Mouse (Mus musculus) kidney, postnatal 36 days (tissue): ENCODE measurements at regions not wholly inside any gene's neighbourhood (a gene's known extent, or its start where the extent isn't known, plus 50 kb on each side); places are given as distances from the start of the nearest gene placed in this dataset.
"Not testable (repeated sequence)": the region's sequence is repeated elsewhere in the genome, so short reads cannot be mapped to it uniquely, and the experiment has no call there.

Experiments used
- DNase-seq, 2 experiments: peaks; one replicate each; pipeline ENCODE4 v3.0.0; 2021 to 2022; ENCODE audit warnings: mixed read lengths in 2 of 2

DNA sequence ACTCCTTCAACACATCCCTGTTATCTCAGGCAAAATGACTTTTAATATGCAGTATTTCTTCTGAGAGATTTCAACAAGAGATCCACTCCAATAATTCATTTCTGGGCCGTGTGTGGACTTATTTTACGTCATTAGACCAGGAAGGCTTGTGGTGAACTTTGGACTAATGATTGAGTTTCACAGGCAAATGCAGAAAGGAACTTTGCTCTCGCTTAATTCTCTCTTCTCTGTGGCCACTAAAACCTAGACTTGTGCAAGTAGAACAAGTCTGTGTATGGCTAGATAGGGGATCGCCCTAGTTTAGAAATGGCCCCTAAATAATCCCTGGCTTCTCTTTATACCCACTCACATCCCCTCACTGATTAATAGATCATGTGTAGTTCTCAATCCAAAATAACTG, 50.6 kb upstream of the Ppp1r12a start:
- DNase-seq = no peak

DNA sequence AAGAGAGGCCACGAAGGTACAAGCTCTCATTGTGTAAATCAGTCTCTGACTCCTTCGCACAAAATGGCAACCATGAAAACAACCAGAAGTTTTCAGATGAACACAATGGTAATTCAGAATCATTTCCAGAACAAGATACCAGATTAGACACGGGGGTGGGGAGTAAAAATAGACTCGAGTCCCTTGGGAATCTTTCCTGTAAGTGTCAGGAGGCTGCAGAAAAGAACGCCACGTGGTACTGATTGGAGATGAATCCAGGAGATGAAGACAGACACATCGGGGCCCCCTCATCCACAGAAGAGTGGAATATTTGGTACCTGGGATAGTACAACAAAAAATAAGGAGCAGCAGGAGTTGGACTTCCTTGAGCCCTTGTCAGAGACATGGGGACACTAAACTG, 51.1 kb upstream of the Ppp1r12a start:
- no peak for DNase-seq

DNA sequence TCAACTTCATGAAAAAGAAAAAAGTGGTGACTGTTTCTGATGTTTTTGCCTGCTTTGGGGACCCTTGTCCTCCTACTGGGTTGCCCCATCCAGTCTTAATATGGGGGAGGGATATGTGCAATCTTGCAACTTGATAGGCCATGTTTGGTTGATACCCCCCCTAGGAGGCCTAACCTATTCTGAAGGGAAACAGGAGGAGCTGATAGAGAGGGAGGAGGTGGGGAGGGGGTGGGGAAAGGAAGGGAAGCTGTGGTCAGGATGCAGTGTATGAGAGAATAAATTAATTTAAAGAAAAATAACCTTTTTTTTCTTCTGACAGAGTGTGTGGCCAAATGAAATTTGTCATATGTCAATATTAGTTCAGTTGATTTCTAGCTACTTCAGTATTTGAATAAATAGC, 51.8 kb upstream of the Ppp1r12a start:
- DNase-seq = no peak

DNA sequence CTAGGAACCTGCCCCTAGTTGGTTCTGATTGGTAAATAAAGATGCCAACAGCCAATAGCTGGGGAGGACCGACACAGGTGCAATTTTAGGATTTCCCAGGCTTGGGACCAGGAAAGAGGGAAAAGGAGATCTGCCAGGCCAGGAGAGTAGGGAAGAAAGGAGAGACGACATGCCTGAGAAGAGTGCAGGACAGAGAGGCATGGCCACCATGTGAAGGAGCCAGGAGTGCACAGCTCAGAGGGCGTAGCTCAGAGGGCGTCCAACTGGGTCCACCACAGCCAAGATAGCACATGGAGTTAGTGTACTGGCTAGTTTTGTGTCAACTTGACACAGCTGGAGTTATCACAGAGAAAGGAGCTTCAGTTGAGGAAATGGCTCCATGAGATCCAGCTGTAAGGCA, 53.5 kb upstream of the Ppp1r12a start:
- not testable (repeated sequence) for DNase-seq

DNA sequence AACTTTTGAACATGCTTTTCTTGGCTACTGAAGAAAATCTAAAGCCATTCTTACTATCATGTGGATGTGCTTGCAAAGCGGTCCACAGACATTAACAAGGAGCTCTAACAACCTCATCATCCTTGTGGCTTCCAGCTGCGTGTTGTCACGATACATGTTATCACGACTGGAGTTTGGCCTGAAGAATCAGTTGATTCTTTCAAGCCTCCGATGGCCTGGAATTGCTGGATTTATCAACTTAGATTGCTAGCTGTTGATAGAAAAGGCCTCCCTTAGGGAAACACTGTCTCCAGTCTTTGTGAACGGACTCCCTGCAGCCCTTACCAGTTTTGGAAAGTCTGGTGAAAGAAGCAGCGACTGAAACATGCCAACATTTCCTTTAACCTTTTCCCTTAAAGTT, 60.5 kb upstream of the Ppp1r12a start:
- DNase-seq = no peak

DNA sequence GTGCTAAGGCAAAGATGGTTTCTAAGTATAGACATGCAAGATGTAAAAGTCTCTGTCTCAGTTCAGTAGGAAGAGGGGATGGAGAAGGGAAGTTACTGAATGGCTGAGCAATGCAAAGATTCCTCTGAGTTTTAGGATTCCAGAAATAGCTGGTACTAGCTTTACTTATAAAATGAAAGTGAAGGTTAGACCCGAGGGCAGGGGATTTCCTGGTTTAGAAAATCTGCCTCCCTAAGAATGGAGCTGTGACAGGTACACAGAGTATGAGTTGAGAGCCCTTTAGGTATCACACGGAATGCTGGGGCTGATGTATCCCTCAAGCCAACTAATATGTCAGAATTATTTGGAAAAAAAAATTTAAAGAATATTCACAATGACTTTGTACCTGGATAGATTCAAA, 69.0 kb upstream of the Ppp1r12a start:
- no peak for DNase-seq

DNA sequence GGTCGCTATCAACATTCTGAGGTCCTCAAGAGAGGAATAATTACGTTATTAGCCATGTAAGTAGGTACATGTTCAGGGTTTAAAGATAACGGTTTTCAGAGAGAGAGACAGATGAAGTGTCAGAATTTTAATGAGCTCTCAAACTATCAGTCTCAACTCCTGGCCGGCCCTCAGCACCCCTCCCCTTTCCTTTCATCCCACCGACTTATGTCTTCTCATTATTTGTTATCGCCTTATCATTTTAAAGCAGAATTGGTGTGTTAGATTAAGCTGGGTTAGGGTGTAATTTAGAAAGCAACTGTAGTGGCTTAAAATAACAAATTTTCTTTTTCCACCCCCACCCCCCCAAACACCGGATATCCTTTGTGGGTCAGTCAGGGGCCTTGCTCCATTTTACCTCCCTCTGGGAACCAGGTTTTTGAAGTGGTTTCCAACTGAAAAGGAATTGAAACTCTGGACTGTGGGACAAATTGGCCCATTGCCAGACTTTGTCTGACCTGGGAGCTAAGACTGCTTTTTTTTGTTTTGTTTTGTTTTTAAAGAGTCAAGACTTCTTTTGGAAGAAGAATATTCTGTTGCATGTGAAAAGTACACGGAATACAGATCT, 72.5 kb upstream of the Ppp1r12a start:
- peak; percentile 53 to 69 for DNase-seq

DNA sequence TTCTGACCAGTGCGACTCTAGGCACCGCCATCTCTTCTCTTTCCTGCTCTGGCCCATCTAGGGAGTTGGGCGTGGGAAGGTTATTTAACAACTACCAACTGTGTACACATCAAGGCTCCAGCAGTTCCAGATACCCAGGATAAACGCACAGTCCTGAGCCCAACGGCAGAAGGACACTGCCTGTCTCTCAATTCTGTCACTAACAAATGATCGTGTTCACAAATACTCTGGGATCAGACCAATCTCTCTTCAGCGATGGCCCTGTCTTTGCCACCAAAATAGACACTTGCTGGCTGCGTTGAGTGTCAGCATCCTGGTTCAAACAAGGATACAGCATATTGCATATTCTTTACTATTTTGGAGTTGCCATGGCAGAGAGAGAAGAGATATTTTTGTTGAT, 73.1 kb upstream of the Ppp1r12a start:
- no peak for DNase-seq

DNA sequence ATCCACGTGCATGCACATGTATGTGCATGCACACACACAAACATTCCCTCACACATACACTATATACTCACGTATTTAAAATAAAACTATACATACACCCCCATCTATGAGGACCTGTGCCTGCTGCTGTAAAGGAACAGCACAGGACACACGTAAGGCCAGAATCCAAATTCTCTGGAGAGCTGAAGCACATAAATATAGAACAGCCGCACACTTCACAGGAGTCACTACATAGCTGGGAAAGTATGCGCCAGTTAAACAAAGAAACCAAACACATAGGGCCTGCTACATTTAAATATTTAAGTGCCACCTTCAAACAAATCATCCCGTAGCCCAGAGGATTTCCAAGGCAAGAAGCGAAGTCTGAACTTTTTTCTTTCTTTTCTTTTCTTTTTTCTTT, 73.8 kb upstream of the Ppp1r12a start:
- DNase-seq = no peak

DNA sequence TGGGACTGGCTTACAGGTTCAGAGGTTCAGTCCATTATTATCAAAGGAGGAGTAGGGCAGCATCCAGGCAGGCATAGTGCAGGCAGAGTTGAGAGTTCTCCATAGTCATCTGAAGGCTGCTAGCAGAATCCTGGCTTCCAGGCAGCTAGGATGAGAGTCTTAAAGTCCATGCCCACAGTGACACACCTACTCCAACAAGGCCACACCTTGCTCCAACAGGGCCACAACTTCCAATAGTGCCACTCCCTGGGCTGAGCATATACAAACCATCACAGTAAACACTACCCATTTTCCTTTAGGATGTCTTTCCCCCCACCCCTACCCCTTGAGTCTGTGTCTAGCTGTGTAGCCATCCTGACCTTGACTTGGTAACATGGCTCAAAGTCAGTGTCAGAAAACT, 78.8 kb upstream of the Ppp1r12a start:
- DNase-seq = no peak

DNA sequence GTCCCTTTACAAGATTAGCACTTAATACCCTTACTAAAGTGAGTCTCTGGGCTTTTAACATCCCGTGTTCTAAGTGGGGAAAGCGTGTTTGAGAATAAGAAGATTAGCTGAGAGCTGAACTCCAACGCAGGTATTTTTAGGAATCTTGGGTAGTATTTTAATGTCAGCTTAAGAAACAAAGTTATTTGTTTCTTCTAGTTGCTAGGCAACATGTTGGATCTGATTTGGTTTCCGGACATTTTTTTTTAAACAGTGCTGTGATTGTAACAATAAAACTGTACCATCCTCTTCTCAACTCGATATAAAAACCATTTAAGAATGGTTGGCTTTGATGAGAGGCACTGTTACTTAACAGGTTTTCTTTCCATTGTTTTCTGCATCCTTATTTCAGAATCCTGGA, 86.8 kb upstream of the Ppp1r12a start:
- no peak for DNase-seq

DNA sequence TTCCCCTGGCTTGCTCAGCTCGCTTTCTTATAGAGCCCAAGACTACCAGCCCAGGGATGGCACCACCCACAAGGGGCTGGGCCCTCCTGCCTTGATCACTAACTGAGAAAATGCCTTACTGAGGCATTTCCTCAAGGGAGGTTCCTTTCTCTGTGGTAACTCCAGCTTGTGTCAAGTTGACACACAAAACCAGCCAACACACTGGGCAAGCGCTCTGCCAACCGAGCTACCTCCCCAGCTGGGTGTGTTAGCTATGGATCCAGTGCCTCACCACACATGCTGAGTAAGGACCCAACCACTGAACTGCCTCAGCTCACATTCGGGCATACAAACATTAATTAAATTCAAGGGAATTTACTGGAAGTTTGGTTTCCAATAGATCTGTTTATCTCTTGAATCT, 88.2 kb upstream of the Ppp1r12a start:
- DNase-seq = no peak

DNA sequence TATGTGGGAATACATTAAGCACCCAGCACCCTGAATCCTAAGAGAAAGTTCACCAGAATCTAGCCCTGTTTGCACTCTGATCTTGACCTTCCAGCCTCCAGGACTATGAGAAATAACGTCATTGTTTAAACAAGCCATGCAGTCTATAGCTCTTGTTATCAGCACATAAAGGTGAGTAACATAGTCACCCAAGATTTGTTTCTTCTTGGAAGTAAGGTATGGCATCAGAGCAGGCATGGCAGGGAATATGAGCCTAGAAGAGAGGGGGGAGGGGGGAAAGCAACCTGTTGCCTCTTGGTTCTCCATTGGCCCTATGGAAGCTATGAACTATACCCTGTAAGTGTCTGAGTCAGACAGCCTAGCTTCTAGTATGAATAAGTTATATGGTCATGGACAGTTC, 89.8 kb upstream of the Ppp1r12a start:
- DNase-seq = no peak

DNA sequence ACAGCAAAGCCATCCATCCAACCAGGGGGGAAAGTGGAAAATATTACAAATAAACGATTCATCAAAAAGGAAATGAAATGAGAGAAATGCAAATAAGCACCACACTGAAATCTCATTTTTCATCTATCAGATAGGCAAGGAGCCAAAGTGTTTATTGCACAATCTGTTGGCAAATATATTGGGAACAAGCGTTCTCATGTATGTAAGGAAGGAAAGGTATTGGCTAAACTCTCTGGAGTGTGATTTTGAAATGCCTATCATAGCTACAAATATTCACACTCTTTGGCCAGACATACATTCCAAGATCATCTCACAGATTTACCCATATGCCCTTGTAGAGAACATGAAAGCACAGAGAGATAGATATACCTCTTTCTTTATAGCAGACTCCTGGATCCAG, 90.6 kb upstream of the Ppp1r12a start:
- no peak for DNase-seq

DNA sequence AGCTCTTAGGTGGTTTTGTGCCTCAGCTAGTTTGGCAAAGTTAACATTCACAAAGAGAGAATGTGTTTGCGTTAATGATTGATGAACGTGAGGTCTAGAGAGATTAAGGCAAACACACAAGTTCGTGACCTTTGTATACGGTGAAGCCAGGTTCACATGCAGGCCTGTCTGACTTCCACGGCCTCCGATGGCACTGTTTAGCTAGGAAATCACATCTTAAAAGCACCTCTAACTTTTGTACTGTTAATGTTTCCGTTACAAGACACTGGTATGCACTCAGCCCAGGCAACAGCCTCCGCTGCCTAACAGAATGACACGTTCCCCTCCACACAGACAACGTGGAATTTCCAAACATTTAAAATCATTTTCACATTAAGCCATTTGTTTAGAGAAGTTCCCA, 94.3 kb upstream of the Ppp1r12a start:
- DNase-seq = peak; percentile 42 to 81

DNA sequence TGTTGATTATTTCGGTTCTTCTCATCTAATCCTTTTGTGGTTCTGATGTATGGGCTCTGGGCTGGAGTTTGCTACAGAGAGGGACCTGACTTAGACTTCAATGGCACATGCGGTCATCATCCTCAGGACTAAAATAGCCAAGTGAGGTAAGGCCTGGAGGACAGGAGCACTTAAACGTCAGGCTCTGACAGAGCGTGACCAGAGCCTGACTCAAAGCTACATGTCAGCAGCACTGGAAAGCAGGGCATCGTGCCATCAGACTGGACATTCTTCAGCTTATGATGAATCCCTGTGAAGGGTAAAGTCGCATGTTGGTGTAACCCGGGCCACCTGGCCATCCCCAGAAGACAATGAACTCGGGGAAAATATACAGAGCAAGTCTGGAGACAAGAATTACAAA, 95.8 kb upstream of the Ppp1r12a start:
- DNase-seq = peak; percentile 78 to 83

DNA sequence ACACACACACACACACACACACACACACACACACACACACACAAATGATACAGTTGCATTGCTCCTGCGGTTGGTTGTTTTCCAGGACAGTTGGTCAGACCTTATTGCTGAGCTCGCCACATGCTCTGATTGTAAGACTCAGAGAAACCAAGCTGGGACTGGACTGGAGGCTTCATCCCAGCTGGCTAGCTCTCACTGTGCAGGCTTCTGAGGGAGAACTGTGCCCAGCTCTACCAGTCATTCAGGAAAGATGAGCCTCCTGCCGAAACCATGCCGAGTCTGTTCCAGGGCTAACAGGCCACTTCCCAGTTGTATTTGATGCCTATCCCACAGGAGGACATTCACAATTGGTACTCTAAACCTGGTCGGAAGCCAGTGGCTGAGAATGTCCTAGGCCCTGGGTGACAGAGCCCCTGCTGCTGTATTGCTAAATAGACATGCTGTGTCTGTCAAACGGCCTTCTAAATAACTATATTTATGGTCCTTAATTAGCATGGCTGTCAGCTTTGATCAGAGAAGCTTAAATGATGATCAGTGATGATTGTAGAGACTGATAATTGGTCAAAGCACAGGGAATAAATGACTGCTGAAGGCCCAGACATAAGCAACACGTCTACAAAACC, 100.1 kb upstream of the Ppp1r12a start:
- no peak for DNase-seq

DNA sequence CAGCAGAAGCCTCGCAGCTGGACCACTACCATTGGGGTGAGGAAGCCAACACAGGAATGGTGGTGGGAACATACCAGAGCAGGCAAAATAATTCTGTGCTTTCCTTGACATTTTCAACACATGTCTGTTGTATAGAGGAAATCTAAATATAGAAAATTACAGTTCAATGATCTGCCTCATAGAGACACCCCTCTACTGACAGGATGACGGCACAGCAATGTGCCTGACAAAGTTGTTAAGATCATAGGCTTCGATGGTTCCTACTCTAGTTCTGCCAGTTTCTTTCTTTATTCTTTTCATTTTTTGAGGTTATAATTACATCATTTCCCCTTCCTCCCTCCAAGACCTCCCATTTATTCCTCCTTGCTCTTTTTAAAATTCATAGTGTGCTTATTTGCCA, 101.4 kb upstream of the Ppp1r12a start:
- no peak for DNase-seq

DNA sequence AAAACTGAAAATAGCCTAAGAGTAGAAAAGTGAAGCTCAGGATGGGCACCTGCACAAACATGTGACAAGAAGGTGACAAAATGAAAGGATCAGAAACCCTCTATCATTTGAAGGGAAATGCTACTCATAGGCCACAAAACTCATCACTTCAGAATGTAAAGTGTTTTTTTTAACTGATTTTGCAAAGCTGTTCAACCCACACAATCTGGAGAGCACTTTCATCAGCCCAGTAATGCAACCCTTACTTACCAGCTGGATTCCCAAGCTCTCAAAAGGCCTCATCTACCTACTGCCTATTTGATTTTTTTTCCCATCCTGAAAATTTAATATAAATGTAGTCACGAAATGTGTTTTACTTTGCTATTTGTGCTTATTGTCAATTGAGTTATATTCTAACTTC, 110.4 kb upstream of the Ppp1r12a start:
- DNase-seq = no peak

DNA sequence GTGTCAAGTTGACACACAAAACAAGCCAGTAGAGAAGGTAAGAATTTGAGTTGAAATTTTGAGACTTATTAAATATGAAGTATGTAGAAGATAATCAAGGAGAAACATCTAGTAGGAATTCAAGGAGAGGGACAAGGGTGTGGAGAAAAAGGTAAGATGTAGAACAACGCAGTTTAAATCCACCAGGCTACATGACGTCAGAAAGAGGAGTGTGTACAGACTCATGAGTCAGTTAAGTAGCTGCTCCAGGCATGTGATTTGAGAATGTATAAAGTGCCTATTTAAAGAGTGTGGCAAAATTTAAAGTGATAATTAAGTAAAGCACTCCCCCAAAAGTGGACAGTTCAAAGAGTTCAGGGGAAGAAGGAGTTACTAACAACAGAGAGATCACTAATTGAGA, 113.6 kb upstream of the Ppp1r12a start:
- no peak for DNase-seq

DNA sequence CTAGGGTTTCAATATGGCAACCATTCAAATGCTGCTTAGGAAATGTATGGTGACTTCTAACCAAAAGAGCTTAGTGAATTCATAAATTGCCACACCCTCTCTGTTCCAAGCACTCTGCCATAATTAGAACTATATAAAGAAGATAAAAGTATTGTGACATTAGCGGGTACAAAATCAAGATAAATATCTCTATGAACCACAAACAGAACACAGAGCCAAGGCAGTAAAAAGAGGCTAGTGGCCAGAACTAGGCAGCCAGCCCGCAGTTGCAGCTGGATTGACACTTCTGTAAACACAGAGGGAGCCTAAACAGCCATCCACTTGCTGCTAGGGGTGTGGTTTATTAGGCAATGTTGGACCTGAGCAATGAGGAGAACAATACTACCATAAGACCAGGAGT, 118.5 kb upstream of the Ppp1r12a start:
- DNase-seq = no peak

DNA sequence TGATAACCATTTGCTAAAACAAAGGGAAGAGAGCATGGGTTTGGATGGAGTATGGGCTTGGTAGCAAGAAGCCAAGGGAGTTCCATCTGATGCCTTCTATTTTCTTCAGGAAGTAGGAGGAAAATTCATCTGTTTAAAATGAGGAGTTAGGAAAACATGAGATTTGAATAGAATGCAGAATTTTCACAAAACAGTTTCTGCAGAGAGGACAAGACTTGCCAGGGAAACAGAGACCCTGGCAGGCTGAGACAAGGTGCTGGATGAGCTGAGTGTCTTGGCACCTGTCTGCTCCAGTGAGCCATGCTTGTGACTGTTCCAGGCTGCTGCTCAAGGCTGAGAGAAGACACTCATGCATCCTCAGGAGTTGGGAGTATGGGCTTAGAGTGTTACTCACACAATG, 122.0 kb upstream of the Ppp1r12a start:
- no peak for DNase-seq

DNA sequence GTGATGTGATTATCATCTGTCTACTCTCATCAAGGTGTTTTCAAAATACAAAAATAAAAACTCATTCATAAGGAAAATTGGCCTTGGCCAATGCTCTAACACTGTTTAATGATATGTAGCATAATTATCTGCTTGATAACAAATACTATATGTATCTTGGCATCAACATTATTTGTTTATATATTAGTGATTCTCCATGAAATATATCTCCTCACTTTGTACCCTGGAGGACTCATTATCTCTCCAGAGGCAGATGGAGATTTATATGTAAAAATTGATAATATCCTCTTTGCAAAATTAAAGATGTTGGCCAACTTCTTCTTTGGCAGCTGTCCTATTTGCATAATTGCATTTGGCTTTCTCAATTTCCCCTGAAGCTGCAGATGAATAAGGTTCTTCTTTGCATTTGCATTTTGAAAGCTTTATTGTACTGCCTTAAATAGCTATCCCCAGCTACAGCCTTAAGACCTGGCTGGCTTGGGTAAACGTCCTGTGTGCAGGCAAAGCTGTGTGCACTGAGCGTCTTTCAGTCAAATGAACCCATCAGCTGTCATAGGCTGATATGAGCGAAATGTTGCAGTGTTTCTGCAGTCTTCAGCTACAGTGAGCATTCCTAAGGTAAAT, 124.7 kb upstream of the Otogl start:
- no peak for DNase-seq

DNA sequence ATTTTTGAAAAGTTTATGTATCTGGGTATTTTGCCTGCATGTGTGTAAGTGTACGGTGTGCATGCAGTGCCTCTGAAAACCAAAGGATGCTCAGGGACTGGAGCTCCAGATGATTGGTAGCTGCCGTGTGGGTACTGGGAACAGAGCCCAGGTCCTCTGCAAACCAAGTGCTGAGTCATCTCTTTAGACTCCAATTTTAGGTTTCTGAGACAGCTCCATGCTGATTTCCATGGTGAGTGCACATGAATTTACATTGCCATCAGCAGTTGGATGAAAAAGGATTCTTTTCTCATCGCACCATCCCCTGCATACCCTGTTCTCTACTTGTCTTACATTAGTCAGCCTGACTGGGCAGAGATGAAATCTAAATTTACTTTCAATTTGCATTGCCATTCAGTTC, 122.1 kb upstream of the Otogl start:
- DNase-seq = no peak

DNA sequence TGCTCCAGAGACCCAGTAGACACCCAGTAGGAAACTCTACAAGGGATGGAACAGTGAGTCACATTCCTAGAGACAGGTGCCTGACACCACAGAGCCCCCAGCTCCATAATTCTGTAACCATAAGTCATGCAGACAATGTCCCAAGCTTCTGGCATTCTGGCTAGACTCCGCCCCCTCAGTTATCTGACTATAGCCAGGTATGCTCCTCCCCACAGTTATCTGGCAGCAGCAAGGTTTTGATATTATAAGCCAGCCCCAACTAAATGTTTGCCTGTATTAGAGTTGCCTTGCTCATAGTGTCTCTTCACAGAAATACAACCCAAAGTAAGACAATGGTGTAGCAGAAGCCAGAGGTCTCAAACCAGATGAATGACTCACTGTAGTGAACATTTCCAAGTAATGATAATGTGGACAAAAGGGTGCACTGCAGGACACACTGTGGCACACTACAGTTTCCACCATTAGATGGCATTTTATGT, 121.4 kb upstream of the Otogl start:
- no peak for DNase-seq
